ENCODE assay signal across 8 mouse cellular contexts in genomic region chr10:8529173-8529572, GRCm38 (mm10). TPM values are rescaled to one million over a fixed set of nuclear protein-coding genes. Genes with fewer than 3 reads are reported as not detected.
A peak's percentile ranks its signal among the peaks of the same experiment; 100 is the strongest.
DNase-seq lines count a peak whose midpoint lies in the region; ATAC-seq and TF ChIP-seq lines count a peak whose summit lies in the region.
"Had no signal": no experiment of that assay in that cellular context is flagged by ENCODE, and none has a peak within 500 bp of the region (broad histone marks: within the 10 kb centered on the region; RNA-seq: fewer than 3 reads in every experiment).

No protein-coding gene starts in this region.

- H3K4me3 ChIP-seq in hindbrain, postnatal 0 days (ENCODE audit: low read length): no peak overlapping the region
- H3K4me3 ChIP-seq in hindbrain, embryonic 16.5 days (ENCODE audit: low read length): no peak overlapping the region
- H3K4me3 ChIP-seq in thymus, adult 2 months (ENCODE audit: control insufficient read depth, insufficient read depth, low read length): no peak overlapping the region
- H3K4me3 ChIP-seq: megakaryocyte, embryonic 14.5 days had no signal

- no peaks in the 10 kb centered on the region for H3K9me3 ChIP-seq in hindbrain, postnatal 0 days (ENCODE audit: low read length)
- H3K9me3 ChIP-seq in hindbrain, embryonic 16.5 days (ENCODE audit: control insufficient read depth, low read length): no peaks in the 10 kb centered on the region
- H3K9me3 ChIP-seq: megakaryocyte, embryonic 14.5 days had no signal

- H3K9ac ChIP-seq in hindbrain, postnatal 0 days (replicated peaks; ENCODE audit: low read length): no peak overlapping the region
- no peak overlapping the region for H3K9ac ChIP-seq in hindbrain, embryonic 16.5 days (ENCODE audit: low read depth, low read length)

- H3K27me3 ChIP-seq in hindbrain, postnatal 0 days (ENCODE audit: insufficient read depth, low read length): no peaks in the 10 kb centered on the region
- no peaks in the 10 kb centered on the region for H3K27me3 ChIP-seq in hindbrain, embryonic 16.5 days (replicated peaks; ENCODE audit: control insufficient read depth, insufficient read depth, low read length)
- H3K27me3 ChIP-seq in thymus, adult 2 months (ENCODE audit: control insufficient read depth, insufficient read depth, low read length): no peaks in the 10 kb centered on the region
- H3K27me3 ChIP-seq: megakaryocyte, embryonic 14.5 days had no signal

- no peaks in the 10 kb centered on the region for H3K4me1 ChIP-seq in hindbrain, postnatal 0 days (ENCODE audit: insufficient read depth, low read length)
- no peaks in the 10 kb centered on the region for H3K4me1 ChIP-seq in hindbrain, embryonic 16.5 days (ENCODE audit: control insufficient read depth, insufficient read depth, low read depth, low read length)
- peaks cover 2% of the 10 kb centered on the region; the same call in 1 of the 2 replicates for H3K4me1 ChIP-seq in thymus, adult 2 months (replicated peaks; ENCODE audit: control insufficient read depth, insufficient read depth, low read length)
- H3K4me1 ChIP-seq: megakaryocyte, embryonic 14.5 days had no signal

- H3K4me2 ChIP-seq in hindbrain, postnatal 0 days (ENCODE audit: low read depth, low read length): no peak overlapping the region
- H3K4me2 ChIP-seq in hindbrain, embryonic 16.5 days (ENCODE audit: low read length): no peak overlapping the region

- TF ChIP-seq CTCF in hindbrain, postnatal 0 days (IDR thresholded peaks at IDR 0.05; ENCODE audit: low read depth): peak; percentile 64
- TF ChIP-seq CTCF in thymus, adult 2 months (IDR thresholded peaks at IDR 0.05; ENCODE audit: borderline replicate concordance, control insufficient read depth, extremely low read depth, insufficient read depth, low read length, poor library complexity): no peak

- ATAC-seq in hindbrain, postnatal 0 days: no peak
- no peak for ATAC-seq in hindbrain, embryonic 16.5 days

- 32% methylated on average over 7 of the region's 7 CpGs for WGBS in hindbrain, postnatal 0 days
- WGBS in hindbrain, embryonic 16.5 days: 37% methylated on average over 7 of the region's 7 CpGs
- 55% methylated on average over 7 of the region's 7 CpGs for WGBS in thymus, adult 2 months

- no peak overlapping the region for H3K27ac ChIP-seq in hindbrain, postnatal 0 days
- H3K27ac ChIP-seq in hindbrain, embryonic 16.5 days (ENCODE audit: low read depth, low read length): no peak overlapping the region
- H3K27ac ChIP-seq in thymus, adult 2 months (ENCODE audit: control insufficient read depth, insufficient read depth, low read length): no peak overlapping the region

- H3K36me3 ChIP-seq in hindbrain, postnatal 0 days (ENCODE audit: insufficient read depth, low read length): no peaks in the 10 kb centered on the region
- H3K36me3 ChIP-seq in hindbrain, embryonic 16.5 days (ENCODE audit: control insufficient read depth, insufficient read depth, low read length): no peaks in the 10 kb centered on the region
- H3K36me3 ChIP-seq in thymus, adult 2 months (ENCODE audit: control insufficient read depth, insufficient read depth, low read length): no peaks in the 10 kb centered on the region

- DNase-seq in hindbrain, postnatal 0 days (ENCODE audit: low spot score): peak; percentile 52
- DNase-seq in thymus, postnatal 4 days: peak; percentile 38
- DNase-seq in thymus, adult 2 months: no peak
- peak; percentile 34 for DNase-seq in embryo, embryonic 11 days
- peak; percentile 18 for DNase-seq in testis, postnatal 14 days (ENCODE audit: low spot score)
- no peak for DNase-seq in ovary, adult 18-20 months (ENCODE audit: low spot score)

- TF ChIP-seq POLR2A in thymus, adult 2 months (IDR thresholded peaks at IDR 0.05; ENCODE audit: control insufficient read depth, extremely low read depth, insufficient read depth, low read length, poor library complexity): no peak

RNA-seq across cellular contexts. Expression of gene Ust, which starts 10.5 kb away (rescaled TPM):
- total RNA-seq in hindbrain, postnatal 0 days (2014; rRNA removed): 12.1 and 14.8 TPM in 2 replicates
- polyA plus RNA-seq in hindbrain, postnatal 0 days (2015; fragmentation: Nextera tagmentation; extraction: Ambion mirVana): 7.7 and 8.0 TPM in 2 replicates
- 7.4 and 7.9 TPM in 2 replicates for polyA plus RNA-seq in hindbrain, embryonic 16.5 days (2015; fragmentation: Nextera tagmentation; extraction: Ambion mirVana)
- polyA plus RNA-seq in thymus, adult 2 months (2012; rRNA removed): 2.9 and 3.5 TPM in 2 replicates

Comparison
In these comparisons a context has a peak if more than half of its experiments do, and no peak if none do; other contexts are left out.
1. DNase-seq: peak in hindbrain, postnatal 0 days (single experiment), thymus, postnatal 4 days (single experiment), embryo, embryonic 11 days (single experiment) and testis, postnatal 14 days (single experiment); none in thymus, adult 2 months (single experiment) and ovary, adult 18-20 months (single experiment).